Mouse (Mus musculus) urinary bladder, postnatal 36 days (tissue): Measurements from ENCODE around the gene 1700012P22Rik.
A peak's percentile ranks its signal among the peaks of the same experiment; 100 is the strongest.

Source experiments
- DNase-seq, 2 experiments: peaks; one replicate each; pipeline ENCODE4 v3.0.0; 2022; ENCODE audit warnings: low spot score in 2 of 2, mixed read lengths in 1 of 2

1700012P22Rik gene

DNA sequence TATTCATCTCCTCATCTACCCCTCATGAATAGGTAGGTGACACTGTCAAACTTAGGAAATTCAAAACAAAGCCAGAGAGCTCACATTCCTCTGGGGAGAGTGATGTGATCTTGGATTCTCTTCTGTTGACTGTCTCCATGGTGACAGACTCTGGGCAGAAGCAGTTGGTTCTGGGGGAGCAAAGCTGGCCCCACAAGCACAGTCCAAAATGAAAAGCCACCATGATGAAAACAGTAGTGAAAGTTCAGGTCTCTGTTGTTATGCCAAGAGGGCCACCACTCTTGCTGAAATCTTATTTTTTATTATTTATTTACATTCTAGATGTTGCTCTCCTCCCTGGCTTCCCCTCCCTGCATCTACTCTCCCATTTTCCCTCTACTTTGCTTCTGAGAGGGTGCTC is at the start of gene 1700012P22Rik:
TSS of gene 1700012P22Rik (minus strand) at position 101 of the 400 bp plus-strand sequence.
- no peak for DNase-seq

DNA sequence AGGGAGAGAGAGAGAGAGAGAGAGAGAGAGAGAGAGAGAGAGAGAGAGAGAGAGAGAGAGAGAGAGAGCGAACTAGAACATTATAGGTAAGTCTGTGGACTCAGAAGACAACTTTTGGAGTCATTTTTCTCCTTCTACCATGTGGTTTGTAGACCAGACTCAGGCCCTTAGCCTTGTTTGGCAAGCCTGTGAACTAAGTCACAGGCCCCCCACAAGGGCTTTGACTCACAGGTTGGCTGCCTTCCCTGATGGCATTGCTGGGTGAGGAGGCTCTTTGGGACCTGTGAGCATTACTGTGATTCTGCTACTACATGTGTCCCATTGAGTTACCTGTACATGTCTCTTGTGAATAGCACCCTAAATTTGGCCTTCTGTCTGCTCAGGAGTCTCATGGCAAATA is 29.5 kb upstream of the 1700012P22Rik start:
- no peak for DNase-seq

DNA sequence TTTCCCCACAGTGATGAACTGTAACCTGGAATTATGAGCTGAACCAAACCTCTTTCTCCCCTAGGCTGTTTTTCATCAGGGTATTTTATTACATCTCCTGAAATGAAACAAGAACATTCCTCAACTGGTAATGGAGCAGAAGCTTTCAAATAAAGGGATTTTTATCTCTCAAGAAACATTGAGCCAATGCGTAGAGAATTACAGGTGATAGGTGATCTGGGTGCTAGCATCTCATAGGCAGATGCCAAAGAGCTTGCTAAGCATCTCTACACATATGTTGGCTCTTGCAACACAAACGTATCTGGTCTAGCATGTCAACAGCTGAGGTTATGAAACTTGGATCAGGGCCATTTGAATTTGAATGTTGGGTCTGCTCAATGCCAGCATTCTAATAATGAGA is 26.6 kb upstream of the 1700012P22Rik start:
- DNase-seq = no peak

DNA sequence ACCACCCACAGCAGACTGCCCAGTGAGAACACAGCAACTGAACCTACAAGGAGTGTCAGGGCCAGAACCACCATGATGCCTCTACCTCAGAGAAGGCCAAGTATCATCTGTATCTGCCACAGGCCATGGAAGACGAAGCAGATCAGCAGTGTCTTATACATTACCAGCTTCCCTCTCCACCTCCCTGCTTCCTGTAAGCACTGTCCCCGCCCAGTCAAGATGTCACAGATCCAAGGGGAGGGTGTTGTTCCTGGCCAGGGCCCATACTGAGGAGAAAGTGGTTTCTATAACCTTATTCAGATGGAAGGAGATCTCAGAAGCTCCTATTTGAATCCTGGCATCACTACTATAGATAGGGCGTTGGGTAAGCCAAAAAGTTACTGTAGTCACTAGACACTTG is 25.1 kb upstream of the 1700012P22Rik start, which contains the start of gene Aadacl3:
TSS of gene Aadacl3 (minus strand) at position 101 of the 400 bp plus-strand sequence.
- DNase-seq = no peak

DNA sequence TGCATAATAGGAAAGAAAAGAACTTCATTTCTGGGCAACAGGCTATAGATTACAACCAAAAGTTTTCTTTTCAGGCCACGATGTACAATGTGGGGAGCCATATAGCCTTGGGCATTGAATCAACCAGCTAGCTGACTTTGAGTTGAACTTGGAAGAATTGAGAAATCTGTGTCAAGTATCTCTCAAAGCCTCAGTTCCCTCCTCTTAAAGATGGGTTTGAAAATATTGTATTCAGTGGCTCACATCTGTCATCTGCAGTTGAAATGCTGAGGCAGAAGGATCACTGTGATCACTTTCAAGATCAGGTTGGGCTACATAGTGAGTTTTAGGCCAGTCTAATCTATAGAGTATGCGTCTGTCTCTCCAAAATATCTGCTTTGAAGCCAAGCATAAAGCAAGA is 14.6 kb upstream of the 1700012P22Rik start, which contains the start of gene Gm9944:
TSS of gene Gm9944 (minus strand) at position 101 of the 400 bp plus-strand sequence.
- DNase-seq = no peak

DNA sequence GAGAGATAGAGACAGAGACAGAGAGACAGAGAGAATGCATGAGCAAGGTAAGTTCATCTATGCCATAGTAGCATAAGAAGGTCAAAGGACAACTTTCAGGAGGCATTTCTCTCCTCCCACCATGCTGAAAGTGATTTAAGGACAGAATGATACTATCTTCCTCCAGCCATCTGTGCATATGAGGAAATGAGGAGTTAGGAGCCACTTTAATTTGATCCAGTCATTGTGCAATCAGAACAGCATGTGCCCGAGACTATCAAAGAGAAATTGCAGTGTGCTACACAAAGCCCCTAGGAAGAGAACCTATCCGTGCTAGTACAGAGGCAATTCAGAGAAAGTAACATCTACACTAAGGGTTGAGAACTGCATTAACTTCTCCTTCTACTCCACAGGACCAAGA is 10.0 kb upstream of the 1700012P22Rik start:
- no peak for DNase-seq

DNA sequence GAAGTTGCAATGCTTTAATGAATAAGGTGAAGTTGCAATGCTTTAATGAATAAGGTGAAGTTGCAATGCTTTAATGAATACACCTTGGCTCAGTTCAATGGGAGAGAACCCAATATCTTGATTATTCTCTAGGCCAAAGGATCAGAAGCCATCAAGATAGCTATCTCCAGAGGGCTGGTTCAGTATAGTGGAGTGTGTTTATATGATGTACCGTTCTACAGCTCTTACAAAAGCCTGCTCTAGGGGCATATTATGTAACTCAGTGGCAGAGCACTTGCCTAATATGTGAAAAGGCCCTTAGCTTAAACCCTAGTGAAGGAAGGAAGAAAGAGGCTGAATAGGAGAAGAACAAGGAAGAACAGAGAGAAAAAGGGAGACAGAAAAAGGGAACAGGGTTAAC is 3.0 kb upstream of the 1700012P22Rik start:
- DNase-seq = no peak

DNA sequence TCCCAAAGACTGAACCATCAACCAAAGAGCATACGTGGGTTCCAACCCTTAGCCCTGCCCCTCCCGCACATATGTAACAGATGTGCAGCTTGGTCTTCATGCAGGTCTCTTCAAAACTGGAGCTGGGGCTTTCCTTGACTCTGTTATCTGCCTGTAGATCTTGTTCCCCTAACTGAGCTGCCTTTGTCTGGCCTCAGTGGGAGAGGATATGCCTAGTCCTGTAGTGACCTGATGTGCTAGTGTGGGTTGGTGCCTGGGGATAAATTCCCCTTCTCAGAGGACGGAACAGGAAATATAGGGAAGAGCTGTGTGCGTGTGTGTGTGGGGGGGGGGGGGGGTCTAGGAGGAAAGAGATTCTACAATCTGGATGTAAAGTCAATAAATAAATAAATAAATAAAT is 2.5 kb upstream of the 1700012P22Rik start:
- DNase-seq = no peak

DNA sequence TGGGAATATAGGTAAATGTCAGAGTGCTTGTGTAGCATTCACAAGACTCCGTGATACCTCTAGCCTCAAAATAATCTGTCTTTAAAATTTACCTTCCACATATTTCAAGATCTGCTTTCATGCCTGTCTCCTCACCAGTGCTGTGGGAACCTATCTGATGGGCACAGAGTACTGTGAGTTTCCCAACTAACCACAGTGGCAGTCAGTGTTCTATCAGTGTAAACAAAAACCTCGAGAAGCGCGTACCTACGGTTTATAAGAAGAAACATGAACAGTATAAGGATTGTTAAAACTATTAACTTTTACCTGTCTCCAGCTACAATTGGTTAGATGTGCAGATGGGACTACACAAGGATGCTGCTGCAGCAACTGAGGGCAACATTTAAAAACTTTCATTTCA is 5.4 kb downstream of the 1700012P22Rik start:
- DNase-seq = no peak

DNA sequence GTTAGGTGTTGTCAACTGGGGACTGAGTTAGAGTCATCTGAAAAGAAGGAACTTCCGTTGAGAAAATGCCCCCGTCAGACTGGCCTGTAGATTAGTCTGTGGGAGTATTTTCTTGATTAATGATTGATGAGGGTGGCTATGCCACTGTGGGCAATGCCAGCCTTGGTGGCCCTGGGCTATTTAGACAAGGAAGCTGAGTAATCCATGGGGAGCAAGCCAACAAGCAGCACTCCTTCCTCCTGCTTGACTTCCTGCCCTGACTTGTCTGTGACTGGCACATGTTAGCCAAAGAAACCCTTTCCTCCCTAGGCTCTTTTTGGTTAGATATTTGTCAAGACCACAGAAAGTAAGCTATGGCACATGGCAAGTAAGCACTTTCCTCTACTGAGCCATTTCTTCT is 7.8 kb downstream of the 1700012P22Rik start:
- no peak for DNase-seq

DNA sequence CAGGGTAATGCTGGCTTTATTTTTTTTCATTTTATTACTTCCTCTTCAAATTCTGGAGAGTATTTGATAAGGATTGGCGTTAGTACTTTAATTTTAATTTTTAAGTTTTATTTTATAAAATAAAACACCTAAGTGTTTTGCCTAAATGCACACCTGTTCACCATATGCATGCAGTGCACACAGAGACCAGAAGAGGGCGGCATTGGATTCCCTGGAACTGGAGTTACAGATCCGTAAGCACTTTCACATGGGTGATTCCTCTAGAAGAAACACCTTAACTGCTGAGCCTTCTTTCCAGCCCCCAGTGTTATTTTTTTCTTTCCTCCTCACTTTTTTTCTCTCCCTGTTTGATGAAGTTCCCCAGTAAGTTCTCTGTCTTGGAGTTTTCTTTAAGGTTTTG is 9.7 kb downstream of the 1700012P22Rik start:
- DNase-seq = peak; percentile 6 to 28

DNA sequence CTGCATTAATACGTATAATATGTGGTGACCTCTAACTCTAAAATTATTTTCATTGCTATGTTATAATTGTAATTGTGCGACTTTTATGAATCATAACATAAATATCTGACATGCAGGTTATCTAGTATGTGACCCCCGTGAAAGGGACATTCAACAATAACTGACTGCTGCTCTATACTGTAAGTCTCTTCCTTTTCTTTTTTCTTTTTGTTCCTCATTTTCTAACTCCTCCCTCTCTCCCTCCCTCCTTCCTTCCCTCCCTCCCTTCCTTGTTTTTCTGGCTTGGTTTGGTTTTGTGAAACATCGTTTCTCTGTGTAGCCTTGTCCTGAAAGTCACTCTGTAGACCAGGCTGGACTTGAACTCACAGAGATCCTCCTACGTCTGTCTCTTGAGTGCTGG is 14.0 kb downstream of the 1700012P22Rik start:
- DNase-seq = no peak

DNA sequence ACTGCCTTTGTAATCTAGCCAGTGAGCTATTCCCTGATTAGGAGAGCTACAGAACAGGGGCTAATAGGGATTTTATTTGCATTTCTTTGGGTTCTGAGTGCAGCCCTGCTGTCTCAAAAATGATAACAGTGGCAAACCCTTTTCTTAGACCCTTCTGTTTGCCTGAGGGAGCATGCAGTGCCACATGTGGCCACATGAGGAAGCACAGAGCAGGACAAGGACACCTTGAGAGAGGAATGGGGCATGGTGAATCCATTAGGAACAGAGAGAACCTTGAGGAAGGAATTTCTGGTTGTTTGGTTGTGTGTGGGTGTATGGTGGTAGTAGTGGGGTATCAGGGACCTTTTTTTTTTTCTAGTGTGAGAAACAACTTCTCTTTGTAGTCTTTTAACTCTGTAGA is 17.9 kb downstream of the 1700012P22Rik start:
- no peak for DNase-seq

DNA sequence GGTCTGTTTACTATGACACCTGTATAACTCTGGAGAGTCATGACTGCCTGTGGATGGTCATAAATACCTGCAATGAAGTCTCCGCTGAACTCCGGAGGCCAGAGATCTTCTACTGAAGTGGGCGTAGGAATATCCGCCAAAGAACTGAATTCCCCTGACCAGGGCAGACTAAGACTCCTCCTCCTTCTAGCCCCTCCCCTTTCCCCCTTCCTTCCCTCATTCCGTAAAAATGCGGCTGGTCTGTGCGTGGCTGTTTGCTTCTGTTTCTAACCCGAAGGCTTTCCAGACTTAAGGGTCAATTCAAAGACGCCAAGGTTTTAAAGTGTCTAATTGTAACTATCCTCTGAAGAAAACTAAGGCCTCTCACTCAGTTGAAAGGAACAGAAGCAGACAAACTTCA is 30.3 kb downstream of the 1700012P22Rik start, which contains the start of gene Pramef12:
TSS of gene Pramef12 (minus strand) at position 175 of the 400 bp plus-strand sequence.
- no peak for DNase-seq

DNA sequence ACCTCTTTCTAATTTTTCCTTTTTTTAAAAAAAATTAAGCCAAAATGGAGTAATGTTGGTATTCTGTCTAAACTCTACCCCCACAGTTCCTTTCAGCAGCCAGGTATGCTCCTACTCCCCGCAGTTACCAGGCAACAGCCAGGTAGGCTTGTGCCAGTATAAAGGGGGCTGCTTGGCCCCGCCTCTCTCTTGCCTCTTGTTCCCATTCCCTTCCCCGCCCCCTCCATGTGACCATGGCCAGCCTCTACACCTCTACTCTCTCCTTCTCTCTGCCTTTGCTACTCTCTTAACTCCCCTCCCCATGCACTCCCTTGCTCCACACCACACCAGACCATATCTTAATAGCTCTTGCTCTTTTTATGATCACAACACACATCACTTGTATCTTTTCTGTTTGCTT is 32.3 kb downstream of the 1700012P22Rik start:
- no peak for DNase-seq

DNA sequence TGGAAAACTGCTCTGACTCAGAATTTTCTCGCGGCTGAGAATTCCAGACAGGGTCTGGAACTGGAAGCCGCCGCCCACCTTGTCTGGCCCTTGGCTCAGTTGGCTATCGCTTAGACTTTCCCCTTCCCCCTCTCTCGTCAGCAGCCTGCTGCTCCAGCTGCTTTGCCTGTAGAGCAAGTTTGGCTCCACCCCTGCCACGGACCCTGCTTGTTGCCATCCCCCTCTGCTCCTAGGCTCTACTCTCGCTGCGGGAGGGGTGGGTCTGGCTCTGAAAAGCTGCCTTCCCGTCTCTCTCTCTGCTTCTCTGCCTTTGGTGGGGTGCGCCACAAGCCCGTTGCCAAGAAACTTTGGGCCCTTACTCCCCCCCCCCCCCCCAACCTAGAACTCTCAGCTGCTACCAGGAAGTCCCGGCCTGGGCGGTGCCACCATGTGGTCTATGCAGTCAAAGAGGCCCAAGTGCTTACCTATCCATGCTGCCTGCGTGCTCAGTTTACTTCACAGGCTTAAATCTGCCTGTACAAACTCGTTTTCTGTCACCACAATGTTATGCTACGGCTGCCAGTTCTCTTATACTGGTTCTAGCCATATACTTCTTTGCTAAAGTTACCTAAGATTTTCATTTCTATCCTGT is 34.0 kb downstream of the 1700012P22Rik start:
- DNase-seq = peak; percentile 44 to 49

DNA sequence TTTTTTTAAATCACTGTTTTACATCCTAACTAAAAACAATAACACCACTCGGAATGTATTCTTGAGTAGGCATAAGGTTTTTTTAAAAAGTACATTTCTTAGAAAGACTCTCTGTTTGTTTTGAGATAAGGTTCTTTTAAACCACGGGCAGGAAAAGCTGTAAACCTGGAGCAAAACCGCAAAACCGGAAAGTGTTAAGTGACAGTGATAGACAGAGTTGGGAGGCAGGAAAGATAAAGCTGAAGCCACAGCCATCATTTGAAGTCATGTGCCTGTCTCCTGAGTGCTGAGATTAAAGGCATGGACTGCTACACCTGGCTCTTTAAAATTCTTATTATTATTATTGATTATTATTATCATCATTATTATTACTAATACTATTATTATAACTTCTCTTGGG is 35.9 kb downstream of the 1700012P22Rik start:
- no peak for DNase-seq

DNA sequence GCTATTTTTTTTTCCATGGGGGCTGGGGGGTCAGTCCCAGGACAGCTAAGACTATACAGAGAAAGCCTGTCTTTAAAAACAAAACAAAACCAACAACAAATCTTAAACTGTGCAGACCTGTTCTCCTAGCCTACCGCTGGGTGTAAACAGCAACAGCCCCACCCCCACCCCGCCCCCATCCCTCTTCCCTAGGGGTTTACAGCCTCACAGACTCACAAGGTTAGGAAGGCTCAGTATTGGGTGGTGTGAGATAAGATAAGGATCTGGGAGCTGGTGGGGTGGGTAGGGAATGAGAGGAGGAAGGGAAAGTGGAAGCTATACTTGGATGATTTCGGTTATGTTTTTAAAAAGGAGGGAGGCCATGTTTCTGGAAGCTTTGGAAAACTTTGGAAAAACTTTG is 42.3 kb downstream of the 1700012P22Rik start:
- DNase-seq = no peak

DNA sequence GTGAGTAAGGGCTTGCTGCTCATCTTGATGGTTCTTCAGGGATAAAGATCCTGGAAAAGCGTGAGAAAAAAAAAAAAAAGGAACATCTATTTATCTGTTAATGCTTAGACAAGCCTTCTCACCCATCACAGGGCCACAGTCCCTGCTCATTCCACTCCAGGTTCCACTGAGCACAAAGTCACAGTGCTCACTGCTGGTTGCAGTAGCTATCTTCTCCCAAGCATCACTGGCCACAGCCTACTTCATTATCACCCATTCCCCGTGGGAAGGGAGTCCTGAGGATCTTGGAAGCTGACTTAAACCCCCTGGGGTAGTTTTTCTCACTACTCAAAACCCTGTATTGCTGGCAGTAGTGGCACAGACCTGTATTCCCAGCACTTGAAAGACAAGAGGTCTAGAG is 60.7 kb downstream of the 1700012P22Rik start, which contains the start of gene Pramef20:
TSS of gene Pramef20 (minus strand) at position 23 of the 400 bp plus-strand sequence.
- DNase-seq = no peak
